Mouse (Mus musculus): ENCODE results near the gene Tnrc6a. TPM values are rescaled to one million over a fixed set of nuclear protein-coding genes. Genes with fewer than 3 reads are reported as not detected.

Tnrc6a gene
- 37.3 and 38.8 TPM in 2 replicates for polyA plus RNA-seq (2015; fragmentation: Nextera tagmentation; extraction: Ambion mirVana)

- no peaks in the 10 kb centered on the region for H3K36me3 ChIP-seq (ENCODE audit: control insufficient read depth, insufficient read depth, low read length)
- WGBS: under 1% methylated on average over 40 of the region's 55 CpGs
Measured at GRCm38 (mm10) chr7:123123665-123124298, at the start of gene Tnrc6a. Gene Tnrc6a (plus strand): TSS chr7:123123885.

GRCm38 (mm10) chr7:123082236-123082635 is 41.4 kb upstream of the Tnrc6a start:
- 78% methylated on average over 4 of the region's 4 CpGs for WGBS
- Histone ChIP-seq H3K27me3 (replicated peaks; ENCODE audit: control insufficient read depth, insufficient read depth, low read length) (no peaks in the 10 kb centered on the region), H3K9me3 (ENCODE audit: control insufficient read depth, low read length) (no peaks in the 10 kb centered on the region), H3K27ac (ENCODE audit: low read depth, low read length) (no peak overlapping the region), H3K4me3 (ENCODE audit: low read length) (no peak overlapping the region), H3K36me3 (ENCODE audit: control insufficient read depth, insufficient read depth, low read length) (no peaks in the 10 kb centered on the region), H3K9ac (ENCODE audit: low read depth, low read length) (no peak overlapping the region), H3K4me1 (ENCODE audit: control insufficient read depth, insufficient read depth, low read depth, low read length) (peaks cover 29% of the 10 kb centered on the region), H3K4me2 (ENCODE audit: low read length) (no peak overlapping the region)
- no peak for ATAC-seq

More at GRCm38 (mm10) chr7:123123665-123124298, at the start of gene Tnrc6a:
- H3K4me3 ChIP-seq (ENCODE audit: low read length): peak within 1 kb of the TSS; percentile 94
- H3K9ac ChIP-seq (ENCODE audit: low read depth, low read length): peak within 1 kb of the TSS; percentile 99
- peak within 1 kb of the TSS; percentile 97 for H3K27ac ChIP-seq (ENCODE audit: low read depth, low read length)
- H3K27me3 ChIP-seq (replicated peaks; ENCODE audit: control insufficient read depth, insufficient read depth, low read length): no peaks in the 10 kb centered on the region
- H3K9me3 ChIP-seq (ENCODE audit: control insufficient read depth, low read length): no peaks in the 10 kb centered on the region
- H3K4me2 ChIP-seq (ENCODE audit: low read length): peak within 1 kb of the TSS; percentile 72
- peaks cover 23% of the 10 kb centered on the region for H3K4me1 ChIP-seq (ENCODE audit: control insufficient read depth, insufficient read depth, low read depth, low read length)
- peak; percentile 97 for ATAC-seq

- 0 out of 2 replicates have a peak overlapping the region, but pooled peaks have one; percentile 24 for H3K9ac ChIP-seq (ENCODE audit: low read depth, low read length)
- H3K9me3 ChIP-seq (ENCODE audit: control insufficient read depth, low read length): no peaks in the 10 kb centered on the region
- H3K4me3 ChIP-seq (ENCODE audit: low read length): no peak overlapping the region
- no peaks in the 10 kb centered on the region for H3K36me3 ChIP-seq (ENCODE audit: control insufficient read depth, insufficient read depth, low read length)
- H3K27me3 ChIP-seq (replicated peaks; ENCODE audit: control insufficient read depth, insufficient read depth, low read length): no peaks in the 10 kb centered on the region
- 0 out of 2 replicates have a peak overlapping the region, but pooled peaks have one; percentile 5 for H3K4me2 ChIP-seq (ENCODE audit: low read length)
- peak; percentile 41 for ATAC-seq
- peaks cover 29% of the 10 kb centered on the region for H3K4me1 ChIP-seq (ENCODE audit: control insufficient read depth, insufficient read depth, low read depth, low read length)
- WGBS: 20% methylated on average over 12 of the region's 12 CpGs
- peak overlapping the region; percentile 84 for H3K27ac ChIP-seq (ENCODE audit: low read depth, low read length)
Measured at GRCm38 (mm10) chr7:123083441-123084123, 40.1 kb upstream of the Tnrc6a start.

- peak overlapping the region; percentile 54 for H3K4me2 ChIP-seq (ENCODE audit: low read length)
- H3K27ac ChIP-seq (ENCODE audit: low read depth, low read length): peak overlapping the region; percentile 84
- H3K36me3 ChIP-seq (ENCODE audit: control insufficient read depth, insufficient read depth, low read length): no peaks in the 10 kb centered on the region
- H3K9ac ChIP-seq (ENCODE audit: low read depth, low read length): peak overlapping the region; percentile 9; the same call in 1 of the 2 replicates
- H3K27me3 ChIP-seq (replicated peaks; ENCODE audit: control insufficient read depth, insufficient read depth, low read length): no peaks in the 10 kb centered on the region
- H3K4me1 ChIP-seq (ENCODE audit: control insufficient read depth, insufficient read depth, low read depth, low read length): peaks cover 29% of the 10 kb centered on the region
- 1% methylated on average over 7 of the region's 7 CpGs for WGBS
- H3K4me3 ChIP-seq (ENCODE audit: low read length): peak overlapping the region; percentile 15
- peak; percentile 94 for ATAC-seq
- H3K9me3 ChIP-seq (ENCODE audit: control insufficient read depth, low read length): no peaks in the 10 kb centered on the region
Measured at GRCm38 (mm10) chr7:123084180-123084691, 39.4 kb upstream of the Tnrc6a start.

- peak overlapping the region; percentile 9; the same call in 1 of the 2 replicates for H3K9ac ChIP-seq (ENCODE audit: low read depth, low read length)
Measured at GRCm38 (mm10) chr7:123084708-123085107, 39.0 kb upstream of the Tnrc6a start.

GRCm38 (mm10) chr7:123088920-123089319 is 34.8 kb upstream of the Tnrc6a start:
- no peaks in the 10 kb centered on the region for H3K9me3 ChIP-seq (ENCODE audit: control insufficient read depth, low read length)
- whole genome bisulfite sequencing: 95% methylated on average over 4 of the region's 4 CpGs
- H3K27me3 ChIP-seq (replicated peaks; ENCODE audit: control insufficient read depth, insufficient read depth, low read length): no peaks in the 10 kb centered on the region
- H3K4me2 ChIP-seq (ENCODE audit: low read length): no peak overlapping the region
- no peak for ATAC-seq
- H3K9ac ChIP-seq (ENCODE audit: low read depth, low read length): no peak overlapping the region
- no peaks in the 10 kb centered on the region for H3K36me3 ChIP-seq (ENCODE audit: control insufficient read depth, insufficient read depth, low read length)
- H3K4me3 ChIP-seq (ENCODE audit: low read length): no peak overlapping the region
- no peak overlapping the region for H3K27ac ChIP-seq (ENCODE audit: low read depth, low read length)
- H3K4me1 ChIP-seq (ENCODE audit: control insufficient read depth, insufficient read depth, low read depth, low read length): peaks cover 20% of the 10 kb centered on the region

More at GRCm38 (mm10) chr7:123084708-123085107, 39.0 kb upstream of the Tnrc6a start:
- Histone ChIP-seq H3K9me3 (ENCODE audit: control insufficient read depth, low read length) (no peaks in the 10 kb centered on the region), H3K36me3 (ENCODE audit: control insufficient read depth, insufficient read depth, low read length) (no peaks in the 10 kb centered on the region), H3K27me3 (replicated peaks; ENCODE audit: control insufficient read depth, insufficient read depth, low read length) (no peaks in the 10 kb centered on the region), H3K4me3 (ENCODE audit: low read length) (peak overlapping the region; percentile 15), H3K27ac (ENCODE audit: low read depth, low read length) (peak overlapping the region; percentile 84), H3K4me2 (ENCODE audit: low read length) (peak overlapping the region; percentile 54), H3K4me1 (ENCODE audit: control insufficient read depth, insufficient read depth, low read depth, low read length) (peaks cover 29% of the 10 kb centered on the region)
- 14% methylated on average over 13 of the region's 13 CpGs for WGBS
- peak; percentile 29; the same call in 1 of the 2 replicates for ATAC-seq

- Histone ChIP-seq H3K36me3 (ENCODE audit: control insufficient read depth, insufficient read depth, low read length) (no peaks in the 10 kb centered on the region), H3K4me1 (ENCODE audit: control insufficient read depth, insufficient read depth, low read depth, low read length) (peaks cover 7% of the 10 kb centered on the region), H3K4me2 (ENCODE audit: low read length) (no peak overlapping the region), H3K27ac (ENCODE audit: low read depth, low read length) (no peak overlapping the region), H3K9ac (ENCODE audit: low read depth, low read length) (no peak overlapping the region), H3K27me3 (replicated peaks; ENCODE audit: control insufficient read depth, insufficient read depth, low read length) (no peaks in the 10 kb centered on the region), H3K9me3 (ENCODE audit: control insufficient read depth, low read length) (no peaks in the 10 kb centered on the region), H3K4me3 (ENCODE audit: low read length) (no peak overlapping the region)
- no peak for ATAC-seq
- 85% methylated on average over 12 of the region's 12 CpGs for WGBS
Measured at GRCm38 (mm10) chr7:123096344-123097120, 27.2 kb upstream of the Tnrc6a start.

- peak; percentile 90 for ATAC-seq
Measured at GRCm38 (mm10) chr7:123097891-123098750, 25.6 kb upstream of the Tnrc6a start.

More at GRCm38 (mm10) chr7:123097891-123098750, 25.6 kb upstream of the Tnrc6a start:
- H3K9ac ChIP-seq (ENCODE audit: low read depth, low read length): peak overlapping the region; percentile 33; the same call in 1 of the 2 replicates
- WGBS: 14% methylated on average over 16 of the region's 16 CpGs
- H3K27ac ChIP-seq (ENCODE audit: low read depth, low read length): peak overlapping the region; percentile 81
- peak overlapping the region; percentile 22; the same call in 1 of the 2 replicates for H3K4me2 ChIP-seq (ENCODE audit: low read length)
- peaks cover 7% of the 10 kb centered on the region for H3K4me1 ChIP-seq (ENCODE audit: control insufficient read depth, insufficient read depth, low read depth, low read length)
- H3K36me3 ChIP-seq (ENCODE audit: control insufficient read depth, insufficient read depth, low read length): no peaks in the 10 kb centered on the region
- H3K4me3 ChIP-seq (ENCODE audit: low read length): no peak overlapping the region
- no peaks in the 10 kb centered on the region for H3K27me3 ChIP-seq (replicated peaks; ENCODE audit: control insufficient read depth, insufficient read depth, low read length)
- no peaks in the 10 kb centered on the region for H3K9me3 ChIP-seq (ENCODE audit: control insufficient read depth, low read length)

All from hindbrain, embryonic 16.5 days (tissue).